Mouse (Mus musculus) spleen, postnatal 36 days (tissue): ENCODE data around the gene Prkd2.
A peak's percentile ranks its signal among the peaks of the same experiment; 100 is the strongest.

Source experiments
- DNase-seq, 2 experiments: peaks; one replicate each; pipeline ENCODE4 v3.0.0; 2022; ENCODE audit warnings: low spot score in 2 of 2, mixed read lengths in 1 of 2

Prkd2 gene

GRCm38 (mm10) chr7:16893612-16894011, 50.9 kb downstream of the Prkd2 start:
- no peak for DNase-seq

DNA sequence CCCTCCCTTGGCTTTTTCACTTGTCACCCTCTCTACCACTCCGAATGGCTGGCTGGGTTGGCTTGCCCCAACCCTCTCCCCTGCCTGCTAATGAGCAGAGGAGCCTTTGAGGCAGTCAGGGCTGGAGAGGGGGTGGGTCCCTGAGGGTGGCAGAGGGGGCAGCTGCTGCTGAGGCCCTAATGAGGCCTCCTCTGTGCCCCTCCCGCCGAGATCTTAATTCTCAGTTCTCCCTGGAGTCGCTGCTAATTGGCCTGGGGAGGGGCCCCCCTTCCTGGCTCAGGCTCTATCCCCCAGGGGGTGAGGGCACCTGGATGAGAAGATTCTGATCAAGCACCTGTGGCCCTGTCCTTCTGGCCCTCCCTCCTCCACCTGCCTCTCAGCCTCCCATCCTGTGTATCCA, 51.6 kb downstream of the Prkd2 start:
- no peak for DNase-seq

DNA sequence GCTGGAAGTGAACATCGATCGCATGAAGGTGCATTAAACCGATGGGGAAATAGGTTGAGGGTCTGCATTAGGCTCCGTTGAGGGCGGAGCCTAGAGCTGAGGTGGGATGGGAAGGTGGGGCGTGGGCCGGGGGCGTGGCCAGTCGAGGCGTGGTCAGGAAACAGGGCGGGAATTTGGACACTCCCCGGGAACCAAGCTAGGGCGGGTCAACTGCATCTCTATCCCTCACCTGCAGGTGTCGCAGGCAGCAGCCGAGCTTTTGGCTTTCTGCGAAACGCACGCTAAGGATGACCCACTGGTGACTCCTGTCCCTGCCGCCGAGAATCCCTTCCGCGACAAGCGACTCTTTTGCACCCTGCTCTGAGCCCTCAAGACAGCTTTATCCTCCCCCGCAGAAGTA, 52.3 kb downstream of the Prkd2 start:
- peak; percentile 54 to 63 for DNase-seq

GRCm38 (mm10) chr7:16895511-16895910, 52.8 kb downstream of the Prkd2 start:
- no peak for DNase-seq

DNA sequence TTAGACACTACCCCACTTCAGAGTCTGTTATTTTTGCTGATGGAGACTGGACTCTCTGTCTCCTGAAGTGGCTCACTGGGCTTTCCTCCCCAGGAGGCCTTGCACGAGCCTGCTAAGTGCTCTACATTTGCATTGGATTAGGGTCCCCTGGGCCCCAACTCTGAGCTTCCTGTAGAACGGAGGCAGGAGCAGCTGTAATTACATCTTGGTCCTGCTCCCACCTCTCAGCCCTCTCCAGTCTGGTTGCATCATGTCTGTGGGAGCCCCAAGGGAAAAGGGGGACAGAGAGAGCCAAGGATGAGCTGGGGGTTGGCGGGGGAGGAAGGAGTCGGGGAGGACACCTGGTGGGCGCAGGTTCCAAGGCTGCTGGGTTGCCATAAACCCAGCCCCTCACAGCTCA, 57.8 kb downstream of the Prkd2 start:
- no peak for DNase-seq

DNA sequence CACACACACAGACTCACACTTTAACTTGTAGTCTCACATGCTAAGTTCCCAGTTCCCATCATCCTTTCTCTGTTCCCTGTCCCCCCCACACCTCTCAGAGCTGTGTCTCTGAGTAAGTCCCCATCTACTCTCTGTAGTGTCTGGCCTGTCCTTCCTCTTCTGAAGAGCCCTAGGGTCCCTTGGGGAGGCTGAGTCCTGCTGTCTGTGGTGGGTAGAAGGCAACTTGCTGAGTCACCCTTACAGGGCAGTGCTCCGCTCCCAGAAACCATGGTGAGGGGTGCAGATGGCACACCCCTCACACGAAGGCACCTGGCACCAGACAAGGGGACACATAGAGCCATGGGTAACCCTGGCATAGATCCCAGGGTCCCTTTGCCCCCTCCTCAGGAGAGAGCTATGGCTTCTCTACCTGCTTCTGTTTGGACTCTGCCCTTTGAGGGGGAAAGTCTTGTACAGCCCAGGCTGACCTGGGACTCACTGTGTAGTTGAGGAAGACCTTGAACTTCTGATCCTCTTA, 60.8 kb downstream of the Prkd2 start:
- no peak for DNase-seq

GRCm38 (mm10) chr7:16904120-16904675, 61.5 kb downstream of the Prkd2 start:
- DNase-seq = no peak

GRCm38 (mm10) chr7:16905491-16906021, 62.9 kb downstream of the Prkd2 start:
- DNase-seq = no peak

DNA sequence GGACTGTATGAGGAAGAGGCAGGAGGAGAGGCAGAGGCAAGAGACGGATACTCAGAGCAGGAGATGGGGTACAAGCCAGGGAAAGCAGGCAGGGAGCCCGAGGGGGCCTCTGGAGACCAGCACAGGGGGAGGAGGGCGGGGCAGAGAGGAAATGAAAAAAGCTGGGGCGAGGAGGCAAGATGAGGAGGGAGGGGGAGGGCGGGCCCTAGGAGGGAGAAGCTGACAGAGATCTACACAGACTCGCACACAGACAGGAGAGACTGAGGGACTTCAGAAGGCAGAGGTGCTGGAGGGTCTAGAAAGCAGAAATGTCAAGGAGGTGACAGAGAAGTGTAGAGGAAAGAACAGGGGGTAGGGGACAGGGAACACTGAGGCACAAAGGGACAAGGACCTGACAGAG, 63.6 kb downstream of the Prkd2 start, which contains the start of gene Ptgir:
Ptgir (plus strand) TSS at position 210 of the 400 bp plus-strand sequence.
- no peak for DNase-seq

DNA sequence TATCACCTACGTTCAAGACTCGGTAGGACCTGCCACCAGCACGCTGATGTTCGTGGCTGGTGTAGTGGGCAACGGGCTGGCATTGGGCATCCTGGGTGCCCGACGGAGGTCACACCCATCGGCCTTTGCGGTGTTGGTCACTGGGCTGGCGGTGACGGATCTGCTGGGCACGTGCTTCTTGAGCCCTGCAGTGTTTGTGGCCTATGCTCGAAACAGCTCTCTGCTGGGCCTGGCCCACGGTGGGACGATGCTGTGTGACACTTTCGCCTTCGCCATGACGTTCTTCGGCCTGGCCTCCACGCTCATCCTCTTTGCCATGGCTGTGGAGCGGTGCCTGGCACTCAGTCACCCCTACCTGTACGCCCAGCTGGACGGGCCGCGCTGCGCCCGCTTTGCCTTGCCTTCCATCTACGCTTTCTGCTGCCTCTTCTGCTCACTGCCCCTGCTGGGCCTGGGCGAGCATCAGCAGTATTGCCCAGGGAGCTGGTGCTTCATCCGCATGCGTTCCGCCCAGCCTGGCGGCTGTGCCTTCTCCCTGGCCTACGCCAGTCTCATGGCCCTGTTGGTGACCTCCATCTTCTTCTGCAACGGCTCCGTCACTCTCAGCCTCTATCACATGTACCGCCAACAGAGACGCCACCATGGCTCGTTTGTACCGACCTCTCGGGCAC, 64.3 kb downstream of the Prkd2 start:
- no peak for DNase-seq

- DNase-seq = no peak
These were observed 65.1 kb downstream of the Prkd2 start for GRCm38 (mm10) chr7:16907842-16908241.

- DNase-seq = no peak
These were observed 65.7 kb downstream of the Prkd2 start for GRCm38 (mm10) chr7:16908367-16908766.

- no peak for DNase-seq
These were observed 66.2 kb downstream of the Prkd2 start for GRCm38 (mm10) chr7:16908859-16909258.

DNA sequence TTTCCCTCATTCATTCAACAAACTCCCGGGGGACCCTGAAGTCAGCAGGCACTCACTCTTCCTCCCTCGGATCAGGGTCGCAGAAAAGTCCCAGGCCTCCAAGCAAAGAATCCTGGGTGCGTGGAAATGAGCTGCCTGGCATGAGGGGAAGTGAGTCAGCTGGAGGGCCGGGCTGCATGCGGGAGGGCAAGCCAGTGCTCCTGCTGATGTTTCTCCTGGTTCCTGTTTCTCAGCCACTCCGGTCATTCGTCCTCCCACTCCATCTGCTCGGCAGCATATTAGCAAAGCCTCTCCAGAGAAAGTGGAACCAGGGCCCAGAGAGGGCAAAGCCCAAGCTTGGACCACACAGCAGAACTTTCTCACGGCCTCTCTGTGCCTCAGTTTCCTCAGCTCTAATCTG, 67.2 kb downstream of the Prkd2 start:
- no peak for DNase-seq

DNA sequence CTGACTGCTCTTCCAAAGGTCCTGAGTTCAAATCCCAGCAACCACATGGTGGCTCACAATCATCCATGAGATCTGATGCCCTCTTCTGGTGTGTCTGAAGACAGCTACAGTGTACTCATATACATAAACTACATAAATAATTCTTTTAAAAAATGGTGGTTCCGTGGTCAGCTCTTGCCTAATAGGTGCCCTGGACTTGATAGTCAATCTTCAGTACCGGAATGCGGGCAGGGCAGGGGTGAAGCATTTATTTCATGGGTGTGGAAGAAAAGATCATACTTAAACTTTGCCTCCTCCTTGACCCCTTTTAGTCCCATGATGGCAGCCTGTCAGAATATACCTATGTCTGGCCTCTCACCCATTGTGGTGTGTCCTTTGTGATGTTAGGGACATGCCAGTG, 69.2 kb downstream of the Prkd2 start:
- no peak for DNase-seq

DNA sequence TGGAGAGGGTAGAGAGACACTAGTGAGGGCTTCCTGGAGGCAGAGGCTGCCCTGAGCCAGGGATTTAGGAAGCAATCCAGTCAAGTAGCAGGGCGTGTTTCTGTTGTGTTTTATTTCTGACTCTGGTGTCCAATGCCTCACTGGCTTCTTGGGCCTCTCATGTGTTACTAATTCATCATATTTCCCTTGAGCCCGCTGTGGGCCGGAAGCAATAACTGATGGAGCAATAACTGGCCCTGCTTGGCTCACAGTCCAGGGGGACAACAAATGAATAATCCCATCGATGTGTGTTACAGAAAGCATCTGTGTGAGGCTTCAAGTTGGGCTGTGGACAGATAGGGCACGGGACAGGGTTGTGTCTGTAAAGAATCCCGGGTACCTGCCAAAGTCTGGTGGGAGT, 69.7 kb downstream of the Prkd2 start:
- DNase-seq = no peak

- peak; percentile 53 to 67 for DNase-seq
These were observed 71.2 kb downstream of the Prkd2 start for GRCm38 (mm10) chr7:16913806-16914452.

DNA sequence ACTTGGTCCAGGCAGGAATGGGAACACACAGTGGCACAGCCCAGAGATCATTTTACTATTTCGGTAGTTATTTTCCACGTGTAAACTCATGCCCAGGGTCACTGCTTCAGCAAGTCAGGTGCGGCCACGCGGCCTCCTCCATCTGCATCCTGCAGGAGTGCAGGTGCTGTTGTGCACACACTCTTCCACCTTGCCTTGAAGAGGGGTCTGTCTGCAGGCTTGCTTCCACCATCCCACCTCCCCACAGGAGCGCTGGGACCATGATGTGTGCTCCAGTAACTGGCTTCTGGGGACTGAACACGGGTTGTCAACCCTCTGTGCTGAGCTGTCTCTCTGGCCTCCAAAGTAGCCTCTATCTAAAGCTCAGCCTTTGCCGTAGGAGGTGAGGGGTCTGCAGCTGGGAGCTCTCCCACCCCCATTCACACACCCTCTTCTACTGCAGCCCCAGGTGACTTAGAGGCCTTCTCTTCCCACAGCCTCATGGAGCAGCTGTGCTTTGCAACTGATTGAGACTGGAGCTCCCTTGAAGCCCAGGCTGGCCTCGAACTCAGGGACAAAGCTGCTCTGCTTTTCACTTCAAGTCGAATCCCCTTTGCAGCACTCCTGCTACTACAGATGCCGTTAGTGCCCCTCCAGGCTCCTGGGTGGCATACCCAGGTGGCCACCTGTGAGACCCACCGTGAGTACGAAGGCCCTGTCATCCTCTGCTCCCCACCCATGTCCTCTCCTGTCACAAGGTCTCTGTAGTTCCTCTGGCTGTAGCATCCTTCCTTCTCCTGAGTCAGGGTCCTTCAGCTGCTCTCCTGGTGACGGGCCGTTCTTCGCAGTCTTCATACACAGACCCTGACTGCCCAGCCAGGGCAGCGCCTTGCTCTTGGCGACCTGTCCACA, 72.0 kb downstream of the Prkd2 start:
- no peak for DNase-seq

GRCm38 (mm10) chr7:16915461-16916340, 73.0 kb downstream of the Prkd2 start:
- no peak for DNase-seq

GRCm38 (mm10) chr7:16916342-16917265, 73.9 kb downstream of the Prkd2 start:
- DNase-seq = no peak
